Mouse (Mus musculus) embryonic fibroblast, embryonic 13.5 days (primary cell): ENCODE measurements around the gene Sh3d19. TPM values are rescaled to one million over a fixed set of nuclear protein-coding genes. Genes with fewer than 3 reads are reported as not detected.

ENCODE experiments used
- H3K27ac ChIP-seq: 2 replicates; pipeline ENCODE4 v1.5.1; 2012; ENCODE audit warnings: low read length, control low read depth, inconsistent platforms; ENCODE audit not compliant: insufficient read depth
- H3K4me1 ChIP-seq: 2 replicates; pipeline ENCODE4 v1.6.1; 2011; ENCODE audit warnings: low read length; ENCODE audit not compliant: control insufficient read depth, insufficient read depth
- H3K4me3 ChIP-seq: 2 replicates; pipeline ENCODE4 v1.5.1; 2011; ENCODE audit warnings: mild to moderate bottlenecking, control low read depth, low read length; ENCODE audit not compliant: insufficient read depth
- CTCF ChIP-seq: IDR thresholded peaks from 2 replicates; pipeline ENCODE4 v1.5.1; 2011; ENCODE audit warnings: mild to moderate bottlenecking, control low read depth, low read length, moderate library complexity, borderline replicate concordance; ENCODE audit not compliant: insufficient read depth
- POLR2A ChIP-seq: IDR thresholded peaks from 2 replicates; pipeline ENCODE4 v1.6.1; 2011; ENCODE audit warnings: low read depth, mild to moderate bottlenecking, control low read depth, low read length, moderate library complexity
- polyA plus RNA-seq: library from polyadenylated mRNA; stranded (reverse); fragments of >200 nt; gene quantifications from 2 replicates; pipeline ENCODE4 v1.2.4, GENCODE M21; 2011; ENCODE audit warnings: low read depth; ENCODE audit not compliant: missing spikeins, insufficient read length

Sh3d19 gene
- polyA plus RNA-seq, 1 experiment, result 54.2 TPM

GRCm38 (mm10) chr3:86149063-86149462 lies 178.2 kb downstream of the Sh3d19 start:
- Histone ChIP-seq H3K27ac (no peak overlapping the region), H3K4me3 (no peak overlapping the region), H3K4me1 (no peaks in the 10 kb centered on the region)
- TF ChIP-seq CTCF (no peak), POLR2A (no peak)

- H3K27ac ChIP-seq, result no peak overlapping the region
- TF ChIP-seq POLR2A (no peak), CTCF (no peak)
- H3K4me3 ChIP-seq, result no peak overlapping the region
- H3K4me1 ChIP-seq, result no peaks in the 10 kb centered on the region
Measured at GRCm38 (mm10) chr3:86149521-86149920, 178.6 kb downstream of the Sh3d19 start.

GRCm38 (mm10) chr3:86168841-86169425 lies 198.0 kb downstream of the Sh3d19 start:
- Histone ChIP-seq H3K4me1 (no peaks in the 10 kb centered on the region), H3K4me3 (no peak overlapping the region), H3K27ac (no peak overlapping the region)
- TF ChIP-seq CTCF (no peak), POLR2A (no peak)

GRCm38 (mm10) chr3:86179714-86180113 lies 208.8 kb downstream of the Sh3d19 start:
- no peak for TF ChIP-seq POLR2A
- no peak for TF ChIP-seq CTCF
- no peak overlapping the region for H3K27ac ChIP-seq
- H3K4me3 ChIP-seq, result no peak overlapping the region
- no peaks in the 10 kb centered on the region for H3K4me1 ChIP-seq

Other genes starting within 250 kb of the Sh3d19 start
- 3.4 and 4.7 TPM in 2 replicates for gene Fam160a1, start 153.8 kb upstream of the Sh3d19 start, polyA plus RNA-seq
- gene Glt28d2, start 83.6 kb upstream of the Sh3d19 start, polyA plus RNA-seq, result 1.0 and 1.2 TPM in 2 replicates
- gene Gm37240, start 83.6 kb upstream of the Sh3d19 start, polyA plus RNA-seq, result 1.7 and 1.9 TPM in 2 replicates
- gene Prss48, start 31.4 kb downstream of the Sh3d19 start, polyA plus RNA-seq, result not detected in 2 replicates
- gene Rps3a1, start 171.6 kb downstream of the Sh3d19 start, polyA plus RNA-seq, result 1,770 and 1,788 TPM in 2 replicates